Mouse (Mus musculus) lung, adult 2 months (tissue): ENCODE results near the gene Tex26.

Experiments
- CTCF ChIP-seq: fragments of 200-500 bp; IDR thresholded peaks from 2 replicates; pipeline ENCODE4 v1.5.1; 2011; ENCODE audit warnings: mild to moderate bottlenecking, low read length, control low read depth; ENCODE audit not compliant: insufficient read depth
- POLR2A ChIP-seq: fragments of 200-500 bp; IDR thresholded peaks from 2 replicates; pipeline ENCODE4 v1.6.1; 2011; ENCODE audit warnings: low read depth, mild to moderate bottlenecking, control low read depth, low read length, borderline replicate concordance; ENCODE audit errors: extremely low read depth

- TF ChIP-seq POLR2A = no peak
- no peak for TF ChIP-seq CTCF
Measured at GRCm38 (mm10) chr5:149496401-149497066, 57.1 kb downstream of the Tex26 start.
